Mouse (Mus musculus) heart, embryonic 12.5 days (tissue): Measurements from ENCODE around the gene Tmem115. TPM values are rescaled to one million over a fixed set of nuclear protein-coding genes. Genes with fewer than 3 reads are reported as not detected.
"Not testable (repeated sequence)": the region's sequence is repeated elsewhere in the genome, so short reads cannot be mapped to it uniquely, and the experiment has no call there.

Experiments used
- ATAC-seq: fragments of 200-750 bp; cut with Nextera tagmentation; 2 replicates; pipeline ENCODE4 v1.8.0; 2017; ENCODE audit warnings: moderate TSS enrichment, moderate library complexity; ENCODE audit not compliant: insufficient number of reproducible peaks, low FRiP score
- H3K27ac ChIP-seq: fragments of 300-500 bp; sonication (generic); 2 replicates; pipeline ENCODE4 v1.5.1; 2016; ENCODE audit warnings: mild to moderate bottlenecking, moderate library complexity; ENCODE audit not compliant: poor library complexity, severe bottlenecking
- H3K27me3 ChIP-seq: fragments of 300-500 bp; sonication (generic); replicated peaks from 2 replicates; pipeline ENCODE4 v1.6.1; 2016; ENCODE audit warnings: mild to moderate bottlenecking, moderate library complexity
- H3K36me3 ChIP-seq: fragments of 300-500 bp; sonication (generic); 2 replicates; pipeline ENCODE4 v1.6.1; 2016; ENCODE audit warnings: mild to moderate bottlenecking, moderate library complexity
- H3K4me1 ChIP-seq: fragments of 300-500 bp; sonication (generic); replicated peaks from 2 replicates; pipeline ENCODE4 v1.6.1; 2016; ENCODE audit warnings: mild to moderate bottlenecking
- H3K4me2 ChIP-seq: fragments of 300-500 bp; sonication (generic); 2 replicates; pipeline ENCODE4 v1.6.1; 2016; ENCODE audit warnings: mild to moderate bottlenecking, moderate library complexity
- H3K4me3 ChIP-seq: fragments of 300-500 bp; sonication (generic); 2 replicates; pipeline ENCODE4 v1.5.1; 2016; ENCODE audit warnings: mild to moderate bottlenecking
- H3K9ac ChIP-seq: fragments of 300-500 bp; sonication (generic); 2 replicates; pipeline ENCODE4 v1.6.1; 2016; ENCODE audit warnings: mild to moderate bottlenecking, moderate library complexity
- H3K9me3 ChIP-seq: fragments of 300-500 bp; sonication (generic); replicated peaks from 2 replicates; pipeline ENCODE4 v1.6.1; 2016; ENCODE audit warnings: mild to moderate bottlenecking, moderate library complexity
- WGBS: fragments of 180-500 bp; shearing (Covaris S2); methylation state at CpG from one replicate; pipeline ENCODE4 v1.1.7; 2016; 5-methylcytosine and 5-hydroxymethylcytosine counted together
- polyA plus RNA-seq: library from polyadenylated mRNA; unstranded; fragments of >200 nt; fragmentation: Nextera tagmentation; extraction: Ambion mirVana; gene quantifications from 2 replicates; pipeline ENCODE4 v1.2.1, GENCODE M21; 2016

Gene Tmem115
- polyA plus RNA-seq, 1 experiment from 2014 or later, result 37.5 TPM

- peak within 1 kb of the TSS; percentile 94 for H3K4me2 ChIP-seq
- 1% methylated on average over 63 of the region's 63 CpGs for WGBS
- H3K27me3 ChIP-seq, result peaks cover 31% of the 10 kb centered on the region
- peaks cover 55% of the 10 kb centered on the region for H3K4me1 ChIP-seq
- peak within 1 kb of the TSS; percentile 81 for H3K9ac ChIP-seq
- peak within 1 kb of the TSS; percentile 56 for H3K4me3 ChIP-seq
- H3K27ac ChIP-seq, result peak within 1 kb of the TSS; percentile 14; the same call in 1 of the 2 replicates
- peaks cover under 1% of the 10 kb centered on the region; the same call in 1 of the 2 replicates for H3K36me3 ChIP-seq
- peak; percentile 33; the same call in 1 of the 2 replicates for ATAC-seq
- H3K9me3 ChIP-seq, result no peaks in the 10 kb centered on the region
Observed at GRCm38 (mm10) chr9:107551117-107551889, 17.6 kb downstream of the Tmem115 start, which contains the start of gene Rassf1. Gene Rassf1, plus strand, starts transcription at chr9:107551555.

- no peak for ATAC-seq
- Histone ChIP-seq H3K4me2 (peak overlapping the region; percentile 94), H3K4me1 (peaks cover 57% of the 10 kb centered on the region), H3K27ac (0 out of 2 replicates have a peak overlapping the region, but pooled peaks have one; percentile 14), H3K36me3 (peaks cover 7% of the 10 kb centered on the region), H3K4me3 (peak overlapping the region; percentile 56), H3K9ac (peak overlapping the region; percentile 81), H3K9me3 (no peaks in the 10 kb centered on the region), H3K27me3 (peaks cover 31% of the 10 kb centered on the region)
- 12% methylated on average over 8 of the region's 8 CpGs for WGBS
Observed at GRCm38 (mm10) chr9:107551890-107552355, 18.2 kb downstream of the Tmem115 start.

GRCm38 (mm10) chr9:107552690-107553393 is 19.1 kb downstream of the Tmem115 start:
- Histone ChIP-seq H3K4me3 (0 out of 2 replicates have a peak overlapping the region, but pooled peaks have one; percentile 56), H3K4me1 (peaks cover 56% of the 10 kb centered on the region), H3K4me2 (peak overlapping the region; percentile 94), H3K36me3 (peaks cover 16% of the 10 kb centered on the region), H3K9ac (no peak overlapping the region), H3K9me3 (no peaks in the 10 kb centered on the region), H3K27ac (no peak overlapping the region), H3K27me3 (peaks cover 29% of the 10 kb centered on the region)
- no peak for ATAC-seq
- 75% methylated on average over 5 of the region's 5 CpGs for WGBS

GRCm38 (mm10) chr9:107553541-107554318 is 20.0 kb downstream of the Tmem115 start:
- H3K9ac ChIP-seq, result peak overlapping the region; percentile 83
- peaks cover 25% of the 10 kb centered on the region for H3K36me3 ChIP-seq
- WGBS, result 7% methylated on average over 37 of the region's 37 CpGs
- H3K27ac ChIP-seq, result peak overlapping the region; percentile 96
- peak; percentile 34 for ATAC-seq
- peaks cover 20% of the 10 kb centered on the region for H3K27me3 ChIP-seq
- H3K4me1 ChIP-seq, result peaks cover 56% of the 10 kb centered on the region
- peak overlapping the region; percentile 94 for H3K4me2 ChIP-seq
- H3K9me3 ChIP-seq, result no peaks in the 10 kb centered on the region
- peak overlapping the region; percentile 77 for H3K4me3 ChIP-seq

GRCm38 (mm10) chr9:107554319-107554825 is 20.6 kb downstream of the Tmem115 start:
- peak overlapping the region; percentile 96 for H3K27ac ChIP-seq
- WGBS, result under 1% methylated on average over 53 of the region's 53 CpGs
- peaks cover 31% of the 10 kb centered on the region for H3K36me3 ChIP-seq
- H3K9me3 ChIP-seq, result no peaks in the 10 kb centered on the region
- H3K9ac ChIP-seq, result peak overlapping the region; percentile 92
- peaks cover 56% of the 10 kb centered on the region for H3K4me1 ChIP-seq
- peaks cover 14% of the 10 kb centered on the region for H3K27me3 ChIP-seq
- peak overlapping the region; percentile 94 for H3K4me2 ChIP-seq
- ATAC-seq, result peak; percentile 93
- H3K4me3 ChIP-seq, result peak overlapping the region; percentile 77

GRCm38 (mm10) chr9:107555031-107555457 is 21.3 kb downstream of the Tmem115 start:
- Histone ChIP-seq H3K27me3 (peaks cover 7% of the 10 kb centered on the region), H3K4me3 (peak overlapping the region; percentile 77), H3K4me2 (peak overlapping the region; percentile 94), H3K27ac (peak overlapping the region; percentile 96), H3K9me3 (no peaks in the 10 kb centered on the region), H3K9ac (peak overlapping the region; percentile 92), H3K4me1 (peaks cover 56% of the 10 kb centered on the region), H3K36me3 (peaks cover 38% of the 10 kb centered on the region)
- ATAC-seq, result peak; percentile 20
- 0% methylated on average over 23 of the region's 23 CpGs for whole genome bisulfite sequencing

GRCm38 (mm10) chr9:107555701-107556100 is 22.0 kb downstream of the Tmem115 start:
- Histone ChIP-seq H3K9ac (peak overlapping the region; percentile 92), H3K27ac (peak overlapping the region; percentile 96), H3K27me3 (peaks cover under 1% of the 10 kb centered on the region), H3K4me1 (peaks cover 54% of the 10 kb centered on the region), H3K4me2 (peak overlapping the region; percentile 94), H3K36me3 (peaks cover 44% of the 10 kb centered on the region), H3K9me3 (no peaks in the 10 kb centered on the region), H3K4me3 (peak overlapping the region; percentile 77)
- 27% methylated on average over 2 of the region's 2 CpGs for WGBS
- ATAC-seq, result no peak

- Histone ChIP-seq H3K4me1 (peaks cover 47% of the 10 kb centered on the region), H3K4me2 (peak overlapping the region; percentile 94), H3K27me3 (no peaks in the 10 kb centered on the region), H3K9ac (peak overlapping the region; percentile 92), H3K27ac (peak overlapping the region; percentile 96; the same call in 1 of the 2 replicates), H3K9me3 (no peaks in the 10 kb centered on the region), H3K36me3 (peaks cover 51% of the 10 kb centered on the region), H3K4me3 (peak overlapping the region; percentile 77)
- 60% methylated on average over 3 of the region's 3 CpGs for WGBS
- ATAC-seq, result no peak
Observed at GRCm38 (mm10) chr9:107556346-107556745, 22.6 kb downstream of the Tmem115 start.

GRCm38 (mm10) chr9:107563029-107563581 is 29.4 kb downstream of the Tmem115 start, which contains the start of gene Tusc2:
Gene Tusc2, plus strand, starts transcription at chr9:107563255.
- WGBS, result under 1% methylated on average over 46 of the region's 46 CpGs
- H3K9ac ChIP-seq, result peak within 1 kb of the TSS; percentile 91
- ATAC-seq, result peak; percentile 93
- peaks cover 42% of the 10 kb centered on the region for H3K4me1 ChIP-seq
- H3K27me3 ChIP-seq, result no peaks in the 10 kb centered on the region
- peak within 1 kb of the TSS; percentile 78 for H3K27ac ChIP-seq
- H3K4me2 ChIP-seq, result peak within 1 kb of the TSS; percentile 91
- H3K9me3 ChIP-seq, result no peaks in the 10 kb centered on the region
- H3K4me3 ChIP-seq, result peak within 1 kb of the TSS; percentile 98
- peaks cover 54% of the 10 kb centered on the region for H3K36me3 ChIP-seq

- Histone ChIP-seq H3K4me3 (0 out of 2 replicates have a peak overlapping the region, but pooled peaks have one; percentile 4), H3K4me1 (peaks cover 50% of the 10 kb centered on the region), H3K27ac (0 out of 2 replicates have a peak overlapping the region, but pooled peaks have one; percentile 52), H3K36me3 (peaks cover 34% of the 10 kb centered on the region), H3K4me2 (peak overlapping the region; percentile 37; the same call in 1 of the 2 replicates), H3K9ac (peak overlapping the region; percentile 32; the same call in 1 of the 2 replicates)
- H3K9me3 ChIP-seq, H3K27me3 ChIP-seq, ATAC-seq: not testable (repeated sequence)
- WGBS, result 44% methylated on average over 5 of the region's 5 CpGs
Observed at GRCm38 (mm10) chr9:107565556-107565955, 31.8 kb downstream of the Tmem115 start.
